Mouse (Mus musculus) yolk sac, embryonic 10.5 days (tissue): ENCODE data around the gene Ubox5.

ENCODE experiments used
- DNase-seq: peaks from one replicate; pipeline ENCODE4 v3.0.0-alpha.2; 2017; ENCODE audit warnings: low spot score

The Ubox5 gene

DNA sequence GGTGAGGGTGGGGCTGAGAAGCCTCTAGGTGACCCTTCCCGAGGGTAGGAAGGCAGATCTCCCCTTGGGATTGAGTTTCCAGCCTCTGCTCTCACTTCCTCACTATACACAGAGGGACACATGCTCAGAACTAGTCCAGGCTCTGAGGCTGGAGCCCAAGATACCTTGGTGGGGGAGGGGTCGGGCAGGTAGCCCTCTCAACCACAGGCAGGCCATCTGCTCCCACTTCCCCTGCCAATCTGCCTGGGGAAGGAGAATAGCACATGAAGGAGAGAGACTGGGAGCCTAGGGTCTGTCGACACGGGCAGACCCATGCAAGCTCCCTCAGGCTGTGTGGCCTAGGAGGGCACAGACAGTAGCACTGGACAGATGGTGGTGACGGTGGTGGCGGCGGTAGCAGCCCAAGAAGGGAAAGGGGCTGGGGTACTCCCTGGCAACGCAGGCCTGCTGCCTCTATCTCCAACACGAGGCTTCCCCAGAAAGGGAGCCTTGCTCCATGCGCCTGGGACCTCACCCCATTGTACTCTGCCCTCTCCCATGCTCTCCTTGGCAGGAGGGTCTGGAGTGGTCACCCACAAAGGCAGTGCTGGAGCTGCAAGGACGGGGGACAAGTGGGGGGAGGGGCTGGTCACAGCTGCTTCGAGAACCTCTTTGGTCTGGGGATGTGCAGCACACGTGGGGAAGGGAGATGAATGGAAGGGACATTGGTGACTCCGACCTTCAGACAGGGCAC is 4.3 kb upstream of the Ubox5 start:
- DNase-seq, result no peak

- no peak for DNase-seq
These were observed 3.2 kb upstream of the Ubox5 start for GRCm38 (mm10) chr2:130632887-130633675.

GRCm38 (mm10) chr2:130632416-130632815 is 2.6 kb upstream of the Ubox5 start:
- no peak for DNase-seq

- DNase-seq, result no peak
These were observed 579 bp downstream of the Ubox5 start for GRCm38 (mm10) chr2:130629080-130629838.

- DNase-seq, result no peak
These were observed 1.4 kb downstream of the Ubox5 start for GRCm38 (mm10) chr2:130628424-130628823.

DNA sequence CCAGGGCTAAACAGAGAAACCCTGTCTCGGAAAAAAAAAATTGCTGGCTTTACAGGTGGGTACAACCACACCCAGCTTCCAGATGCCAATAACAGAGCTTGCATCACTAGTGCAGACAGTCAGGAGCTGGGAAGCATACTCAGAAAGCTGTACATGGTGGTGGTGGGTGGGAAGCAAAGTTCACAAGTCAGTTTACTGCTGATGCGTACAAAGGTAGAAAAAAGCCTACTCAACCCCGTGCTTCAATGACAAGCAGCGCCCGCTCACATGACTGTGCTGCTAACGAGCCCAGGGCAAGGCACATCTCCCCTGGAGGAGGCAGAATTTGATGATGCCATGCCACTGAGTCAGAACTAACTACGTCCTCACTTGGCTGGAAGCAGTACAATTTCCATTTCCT is 10.9 kb downstream of the Ubox5 start:
- peak; percentile 60 for DNase-seq

- no peak for DNase-seq
These were observed 16.7 kb downstream of the Ubox5 start for GRCm38 (mm10) chr2:130613091-130613490.

DNA sequence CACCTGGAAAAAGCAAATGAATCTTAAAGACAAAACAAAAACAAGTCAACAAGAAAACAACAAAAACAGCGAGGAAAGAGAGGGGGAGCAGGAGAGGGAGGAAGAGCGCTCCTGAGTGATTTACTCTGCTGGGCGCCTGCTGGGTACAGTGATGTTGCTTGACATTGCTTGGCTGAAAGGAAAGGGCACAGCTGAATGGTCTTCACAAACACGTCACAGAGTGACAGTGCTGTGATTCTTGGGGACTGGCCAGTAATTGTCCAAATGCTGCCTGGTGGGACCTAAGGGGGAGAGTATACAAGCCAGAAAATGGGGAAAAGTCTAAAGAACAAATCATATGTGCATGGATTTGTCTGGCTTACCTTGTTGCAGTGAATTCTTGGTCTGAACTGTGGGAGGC is 27.6 kb downstream of the Ubox5 start:
- DNase-seq, result no peak

DNA sequence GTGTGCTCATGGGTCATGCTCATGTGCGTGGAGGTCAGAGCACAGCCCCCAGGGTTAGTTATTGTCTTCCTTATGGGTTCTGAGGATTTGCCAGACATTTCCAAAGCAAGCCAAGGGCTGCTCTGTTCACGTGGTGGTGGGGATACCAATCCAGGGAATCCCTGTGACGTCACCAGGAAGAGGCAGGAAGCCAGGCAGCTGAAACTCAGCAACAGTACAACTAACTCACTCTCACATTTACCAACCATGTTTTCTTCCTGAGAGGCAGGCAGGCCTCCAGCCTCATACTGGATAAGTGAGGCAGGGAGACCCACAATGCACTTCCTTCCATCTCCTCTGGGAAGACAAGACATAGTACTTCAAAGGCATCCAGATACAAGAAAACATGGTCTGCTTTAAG is 31.4 kb downstream of the Ubox5 start:
- no peak for DNase-seq

- no peak for DNase-seq
These were observed 32.2 kb downstream of the Ubox5 start for GRCm38 (mm10) chr2:130597601-130598010.

- no peak for DNase-seq
These were observed 34.2 kb downstream of the Ubox5 start for GRCm38 (mm10) chr2:130595596-130595995.

DNA sequence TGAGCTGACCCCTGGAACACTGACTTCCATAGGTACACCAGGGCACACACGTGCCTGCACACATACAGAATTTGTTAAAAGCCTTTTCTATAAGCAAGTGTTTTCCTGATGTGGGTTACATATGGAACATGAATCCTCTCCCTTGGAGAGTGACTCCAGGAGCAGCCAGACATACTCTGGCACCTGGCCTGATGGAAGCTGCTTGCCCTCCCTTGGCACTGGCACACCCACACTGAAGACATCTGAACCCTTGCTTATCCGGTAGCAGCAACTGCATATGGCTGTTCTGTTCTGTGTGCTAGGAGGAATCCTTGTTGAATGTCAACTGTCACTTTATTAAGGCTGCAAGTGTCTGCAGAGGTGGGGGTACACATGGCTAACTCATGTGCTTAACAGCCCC is 38.8 kb downstream of the Ubox5 start:
- DNase-seq, result no peak

- no peak for DNase-seq
These were observed 40.1 kb downstream of the Ubox5 start for GRCm38 (mm10) chr2:130589761-130590160.

- DNase-seq, result no peak
These were observed 40.7 kb downstream of the Ubox5 start for GRCm38 (mm10) chr2:130589157-130589556.

GRCm38 (mm10) chr2:130588373-130588772 is 41.5 kb downstream of the Ubox5 start:
- DNase-seq, result no peak

DNA sequence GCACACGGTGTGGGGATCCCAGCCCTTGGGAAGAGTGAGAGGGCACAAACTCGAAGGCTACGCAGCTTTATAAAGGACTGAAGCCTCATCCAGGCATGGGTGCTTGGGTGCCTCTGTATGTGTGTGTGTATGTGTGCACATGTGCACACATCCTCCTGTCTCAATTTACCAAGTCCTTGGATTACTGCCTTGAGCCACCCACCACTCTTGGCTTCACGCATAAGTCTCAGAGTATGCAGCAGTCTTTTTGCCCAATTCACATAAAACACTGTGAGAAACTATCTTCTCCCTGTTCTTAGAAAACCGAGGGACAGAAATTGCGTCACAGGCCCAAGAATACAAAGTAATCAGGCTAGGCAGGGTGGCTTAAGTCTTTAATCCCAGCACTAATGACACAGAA is 43.8 kb downstream of the Ubox5 start:
- no peak for DNase-seq

- no peak for DNase-seq
These were observed 45.8 kb downstream of the Ubox5 start for GRCm38 (mm10) chr2:130583902-130584560.

DNA sequence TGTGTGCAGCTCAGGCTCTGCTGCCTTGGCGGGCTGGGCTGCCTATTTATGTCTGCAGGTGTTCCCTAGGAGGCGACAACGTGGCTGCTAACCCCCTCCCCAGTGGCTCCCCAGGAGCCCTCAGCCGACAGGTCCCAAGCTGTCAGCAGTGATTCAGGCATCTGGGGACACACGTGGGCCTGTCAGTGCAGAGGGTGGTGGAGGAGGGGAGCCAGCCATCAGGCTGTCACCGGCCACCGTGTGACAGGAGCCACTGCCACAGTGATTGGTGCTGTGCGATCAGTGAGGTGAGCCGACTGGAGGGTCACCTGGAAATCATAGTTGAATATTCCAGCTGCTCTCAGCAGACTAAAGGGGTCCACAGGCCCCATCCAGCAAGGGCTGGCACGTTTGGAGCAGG is 47.3 kb downstream of the Ubox5 start, which contains the start of gene Avp:
Gene Avp (minus strand): TSS at position 3 of the 400 bp plus-strand sequence.
- no peak for DNase-seq

DNA sequence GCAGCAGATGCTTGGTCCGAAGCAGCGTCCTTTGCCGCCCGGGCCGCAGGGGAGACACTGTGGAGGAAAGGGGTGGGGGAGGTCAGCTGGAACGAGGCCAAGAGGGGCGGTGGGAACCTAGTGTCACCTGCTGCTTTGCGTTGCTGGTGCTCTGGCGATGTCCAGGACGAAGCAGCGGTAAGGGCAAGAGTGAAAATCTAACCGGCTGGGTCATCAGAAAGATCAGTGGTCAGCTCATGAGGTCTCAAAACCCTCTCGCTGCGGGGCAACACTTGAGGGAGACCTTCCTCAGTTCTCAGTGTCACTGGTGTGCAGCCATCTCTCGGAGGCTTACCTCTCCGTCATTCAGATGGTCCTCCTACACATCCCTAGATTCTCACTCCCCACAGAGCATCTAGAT is 48.6 kb downstream of the Ubox5 start:
- DNase-seq, result no peak

DNA sequence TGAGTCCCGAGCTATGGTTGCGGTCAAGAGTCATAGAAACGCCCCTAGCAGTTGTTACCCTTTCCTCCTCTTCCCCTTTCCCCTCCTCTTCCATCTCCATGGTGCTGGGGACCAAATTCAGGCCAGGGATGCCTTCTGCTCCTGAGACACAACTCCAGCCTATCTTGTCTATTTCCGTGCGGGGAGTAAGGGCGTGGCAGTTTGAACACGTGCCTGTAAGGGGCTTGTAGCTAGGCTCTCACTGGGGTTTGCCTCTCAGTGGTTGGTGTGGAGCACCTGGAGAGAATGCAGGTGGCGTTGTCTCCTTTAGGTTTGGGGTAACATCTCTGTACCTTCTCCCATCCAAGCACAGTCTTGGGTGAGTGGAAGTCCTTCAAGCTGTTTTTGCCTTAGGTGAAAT is 50.0 kb downstream of the Ubox5 start:
- DNase-seq, result no peak

GRCm38 (mm10) chr2:130578148-130578547 is 51.7 kb downstream of the Ubox5 start:
- DNase-seq, result no peak

DNA sequence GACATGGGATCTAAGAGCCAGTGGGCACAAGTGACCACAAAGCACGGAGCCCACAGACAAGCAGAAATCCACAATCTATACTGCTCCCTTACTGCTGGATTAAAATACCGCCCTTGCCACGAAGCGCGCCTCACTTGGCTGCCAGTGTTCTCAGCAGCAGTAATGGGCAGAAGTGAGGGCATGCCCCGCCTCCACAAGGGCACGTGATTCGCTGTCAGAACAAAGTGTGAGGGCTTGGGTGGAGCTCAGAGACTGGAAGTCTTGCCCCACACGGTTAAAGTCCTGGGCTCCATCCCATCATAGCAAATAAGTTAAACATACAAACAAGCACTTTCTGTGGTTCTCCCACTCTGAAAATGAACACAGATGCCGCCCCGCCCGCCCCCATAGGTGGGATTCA is 52.2 kb downstream of the Ubox5 start:
- DNase-seq, result no peak
